Mouse (Mus musculus): ENCODE results near the gene Cry1. TPM values are rescaled to one million over a fixed set of nuclear protein-coding genes. Genes with fewer than 3 reads are reported as not detected.

Cry1 gene
- polyA plus RNA-seq, 1 experiment from 2014 or later, result 38.5 TPM

DNA sequence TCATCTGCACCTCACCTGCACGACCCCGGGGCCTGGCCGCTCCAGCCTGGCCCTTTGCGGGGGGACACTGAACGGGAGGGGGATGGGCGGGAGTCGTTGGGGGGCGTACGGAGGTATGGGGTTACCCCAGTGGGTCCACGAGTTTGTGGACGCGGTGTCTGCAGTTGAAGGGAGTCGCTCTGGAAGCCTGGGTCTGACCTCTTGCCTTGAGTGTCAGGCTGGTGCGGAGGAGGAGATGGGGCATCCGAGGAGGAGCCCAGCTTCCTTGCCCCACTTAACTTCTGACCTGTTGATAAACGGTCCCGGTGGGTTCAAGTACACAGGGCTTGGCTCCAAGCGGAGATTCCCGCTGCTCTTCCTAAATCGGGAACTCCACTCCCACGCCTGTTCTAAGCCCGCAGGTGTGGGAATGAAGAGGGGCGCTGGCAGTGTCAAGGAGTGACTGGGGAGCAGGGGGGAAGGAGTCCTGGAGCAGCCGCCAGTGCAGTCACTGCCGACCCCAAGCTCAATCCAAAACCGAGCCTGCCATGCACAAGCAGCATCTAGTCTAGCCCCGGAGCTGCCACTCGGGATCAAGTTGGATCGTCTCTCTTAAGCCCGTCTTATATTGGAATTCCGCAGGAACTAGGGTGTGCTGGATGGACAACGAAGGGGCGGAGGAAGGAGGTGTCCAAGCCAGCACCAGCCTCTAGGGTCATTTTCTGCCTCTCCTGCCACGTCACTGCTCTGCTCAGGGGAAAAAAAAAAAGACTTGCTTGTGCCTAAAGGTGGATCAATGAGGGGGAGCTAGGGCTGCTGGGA, 81.6 kb downstream of the Cry1 start:
- no peak; the same call in 1 of the 2 replicates for ATAC-seq (replicated peaks; ENCODE audit: low FRiP score)
- Histone ChIP-seq H3K4me3 (ENCODE audit: low read depth, low read length) (peak overlapping the region; percentile 91), H3K36me3 (ENCODE audit: control insufficient read depth, insufficient read depth, low read length) (no peaks in the 10 kb centered on the region), H3K4me2 (ENCODE audit: low read depth, low read length, severe bottlenecking) (peak overlapping the region; percentile 92), H3K27ac (ENCODE audit: low read depth, low read length) (peak overlapping the region; percentile 31; the same call in 1 of the 2 replicates), H3K9me3 (ENCODE audit: control insufficient read depth, low read length) (no peaks in the 10 kb centered on the region), H3K27me3 (ENCODE audit: control insufficient read depth, insufficient read depth, low read length) (no peaks in the 10 kb centered on the region), H3K4me1 (replicated peaks; ENCODE audit: control insufficient read depth, insufficient read depth, low read length) (0 out of 2 replicates have a peak, but pooled peaks cover 3% of the 10 kb centered on the region), H3K9ac (ENCODE audit: low read length) (peak overlapping the region; percentile 83)
- under 1% methylated on average over 34 of the region's 34 CpGs for WGBS
- peak; percentile 69 for DNase-seq (ENCODE audit: low spot score)

DNA sequence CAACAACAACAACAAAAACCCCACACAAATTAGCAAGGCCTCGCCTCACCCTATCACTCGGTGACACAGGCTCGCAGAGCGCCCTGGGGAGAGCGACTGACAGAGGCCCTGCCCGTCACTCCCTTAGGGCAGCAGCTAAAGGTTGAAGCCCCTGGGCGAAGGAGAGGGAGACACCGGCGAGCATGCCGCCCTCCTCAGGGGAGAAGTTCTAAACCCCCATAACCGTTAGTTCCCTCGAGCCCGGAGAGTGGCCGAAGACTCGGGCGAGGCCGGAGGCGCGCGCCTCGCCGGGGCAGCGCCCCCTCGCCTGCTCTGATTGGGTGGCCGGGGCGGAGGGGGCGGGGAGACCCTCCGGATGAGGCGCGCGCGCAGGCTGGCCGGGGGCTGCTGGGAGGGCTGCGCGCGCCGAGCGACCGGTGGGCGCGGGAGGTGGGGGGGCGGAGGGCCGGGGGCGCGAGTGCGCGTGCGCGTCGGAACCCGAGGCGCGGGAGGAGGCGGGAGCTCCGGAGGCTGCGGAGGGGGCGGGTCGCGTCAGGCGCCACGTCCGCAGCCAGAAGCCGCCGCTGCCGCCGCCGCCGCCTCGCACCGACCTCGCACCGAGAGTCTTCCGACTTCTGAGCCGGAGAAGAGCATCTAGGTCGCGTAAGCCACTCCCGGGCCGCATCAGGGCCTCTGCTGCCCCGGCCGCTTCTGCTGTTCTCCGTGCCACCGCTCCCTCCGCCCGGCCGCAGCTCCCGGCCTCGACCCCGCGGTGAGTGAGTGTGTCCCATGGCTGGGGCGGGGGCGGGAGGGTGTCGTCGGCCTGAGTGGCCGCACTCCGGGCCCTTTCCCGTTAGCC, 82.4 kb downstream of the Cry1 start, which contains the start of the genes Fhl4 and Tmem263:
Fhl4 (minus strand) TSS at position 249 of the 838 bp plus-strand sequence.
Tmem263 (plus strand) TSS at position 381 of the 838 bp plus-strand sequence.
- DNase-seq (ENCODE audit: low spot score) (peak; percentile 99), ATAC-seq (replicated peaks; ENCODE audit: low FRiP score) (peak; percentile 97)
- no peaks in the 10 kb centered on the region for H3K36me3 ChIP-seq (ENCODE audit: control insufficient read depth, insufficient read depth, low read length)
- H3K27me3 ChIP-seq (ENCODE audit: control insufficient read depth, insufficient read depth, low read length), result no peaks in the 10 kb centered on the region
- H3K9ac ChIP-seq (ENCODE audit: low read length), result peak within 1 kb of the TSS; percentile 83
- WGBS, result under 1% methylated on average over 84 of the region's 96 CpGs
- peak within 1 kb of the TSS; percentile 92 for H3K4me2 ChIP-seq (ENCODE audit: low read depth, low read length, severe bottlenecking)
- peak within 1 kb of the TSS; percentile 51 for H3K27ac ChIP-seq (ENCODE audit: low read depth, low read length)
- 0 out of 2 replicates have a peak, but pooled peaks cover 3% of the 10 kb centered on the region for H3K4me1 ChIP-seq (replicated peaks; ENCODE audit: control insufficient read depth, insufficient read depth, low read length)
- peak within 1 kb of the TSS; percentile 91 for H3K4me3 ChIP-seq (ENCODE audit: low read depth, low read length)
- H3K9me3 ChIP-seq (ENCODE audit: control insufficient read depth, low read length), result no peaks in the 10 kb centered on the region

DNA sequence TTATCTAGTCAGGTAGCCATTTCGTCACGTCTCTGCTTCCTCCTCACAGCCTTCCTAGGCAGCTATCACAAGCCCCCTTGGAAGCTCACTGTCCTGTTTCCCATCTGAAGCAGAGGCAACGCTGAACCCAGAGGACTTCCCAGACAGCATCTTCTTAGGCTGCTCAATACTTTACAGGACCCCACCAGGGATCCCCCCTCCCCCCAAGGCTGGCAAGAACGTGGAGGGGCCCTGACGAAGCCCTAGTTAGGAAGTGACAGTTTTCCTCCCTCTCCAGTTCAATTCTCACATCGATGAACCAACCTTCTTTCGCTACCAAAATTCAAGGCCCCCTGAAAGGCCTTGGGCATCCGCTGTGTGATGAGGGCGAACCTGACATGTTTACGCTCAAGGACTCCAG, 83.0 kb downstream of the Cry1 start:
- WGBS, result 2% methylated on average over 10 of the region's 10 CpGs
- Histone ChIP-seq H3K27me3 (ENCODE audit: control insufficient read depth, insufficient read depth, low read length) (no peaks in the 10 kb centered on the region), H3K36me3 (ENCODE audit: control insufficient read depth, insufficient read depth, low read length) (no peaks in the 10 kb centered on the region), H3K4me2 (ENCODE audit: low read depth, low read length, severe bottlenecking) (peak overlapping the region; percentile 92), H3K4me3 (ENCODE audit: low read depth, low read length) (peak overlapping the region; percentile 91), H3K9ac (ENCODE audit: low read length) (peak overlapping the region; percentile 79), H3K4me1 (replicated peaks; ENCODE audit: control insufficient read depth, insufficient read depth, low read length) (0 out of 2 replicates have a peak, but pooled peaks cover 3% of the 10 kb centered on the region), H3K9me3 (ENCODE audit: control insufficient read depth, low read length) (no peaks in the 10 kb centered on the region), H3K27ac (ENCODE audit: low read depth, low read length) (peak overlapping the region; percentile 51)
- ATAC-seq (replicated peaks; ENCODE audit: low FRiP score) (peak; percentile 29), DNase-seq (ENCODE audit: low spot score) (no peak)

Other genes starting within 250 kb of the Cry1 start
- 1.4 and 1.7 TPM in 2 replicates for gene Fhl4, start 82.6 kb downstream of the Cry1 start, polyA plus RNA-seq (2014; fragmentation: Nextera tagmentation; extraction: Ambion mirVana)
- gene Tmem263, start 82.4 kb downstream of the Cry1 start, polyA plus RNA-seq (2014; fragmentation: Nextera tagmentation; extraction: Ambion mirVana), result 60.7 and 66.5 TPM in 2 replicates
- gene Mterf2, start 57.0 kb downstream of the Cry1 start, polyA plus RNA-seq (2014; fragmentation: Nextera tagmentation; extraction: Ambion mirVana), result 25.5 and 30.4 TPM in 2 replicates
- 6.5 and 7.4 TPM in 2 replicates for gene Btbd11, start 201.8 kb upstream of the Cry1 start, polyA plus RNA-seq (2014; fragmentation: Nextera tagmentation; extraction: Ambion mirVana)

All from forebrain, embryonic 11.5 days (tissue).